Mouse (Mus musculus): ENCODE measurements around the gene Snx14.

GRCm38 (mm10) chr9:88404088-88404487 lies 34.7 kb downstream of the Snx14 start:
- no peak for TF ChIP-seq CTCF (IDR thresholded peaks at IDR 0.05; ENCODE audit: borderline replicate concordance, insufficient read depth, low read depth, low read length)
- no peak for TF ChIP-seq POLR2A (IDR thresholded peaks at IDR 0.05; ENCODE audit: borderline replicate concordance, insufficient read depth, low read length)

Measured in cerebellum, adult 2 months (tissue).